Mouse (Mus musculus): Measurements from ENCODE around the gene Ctag2. TPM values are rescaled to one million over a fixed set of nuclear protein-coding genes. Genes with fewer than 3 reads are reported as not detected.

Ctag2 gene
- not detected in 2 replicates for polyA plus RNA-seq (2015; fragmentation: Nextera tagmentation; extraction: Ambion mirVana)

DNA sequence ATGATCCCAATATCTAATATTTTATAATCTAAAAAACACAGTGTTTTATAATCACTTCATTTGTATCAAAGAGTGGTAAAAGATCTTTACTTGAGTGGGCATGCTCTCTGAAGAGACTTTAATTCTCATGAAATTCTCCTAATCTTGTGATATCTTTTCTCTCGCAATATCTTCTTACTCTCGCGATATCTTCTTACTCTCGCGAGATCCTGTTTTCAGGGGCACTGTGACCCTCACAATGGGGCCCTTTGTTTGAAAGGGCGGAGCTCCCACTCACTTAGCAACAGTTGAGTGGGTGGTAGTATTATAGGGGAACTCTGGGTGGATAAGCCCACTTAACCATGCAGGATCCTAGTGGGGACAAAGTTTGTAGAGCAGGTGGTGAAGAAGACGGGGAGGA is at the start of gene Ctag2:
Gene Ctag2, plus strand, starts transcription at position 301 of the 400 bp plus-strand sequence.
- Histone ChIP-seq H3K27me3 (ENCODE audit: control insufficient read depth, insufficient read depth, low read length) (no peaks in the 10 kb centered on the region), H3K4me2 (replicated peaks; ENCODE audit: low read depth) (no peak within 1 kb of the TSS), H3K36me3 (ENCODE audit: control insufficient read depth, insufficient read depth, low read length) (no peaks in the 10 kb centered on the region), H3K9ac (ENCODE audit: low read length) (no peak within 1 kb of the TSS), H3K4me1 (replicated peaks; ENCODE audit: control insufficient read depth, insufficient read depth) (no peaks in the 10 kb centered on the region), H3K4me3 (ENCODE audit: low read depth, low read length) (no peak within 1 kb of the TSS), H3K27ac (replicated peaks) (no peak within 1 kb of the TSS), H3K9me3 (ENCODE audit: control insufficient read depth, low read length) (no peaks in the 10 kb centered on the region)
- DNase-seq (ENCODE audit: low spot score) (no peak), ATAC-seq (ENCODE audit: low FRiP score, low TSS enrichment) (no peak)
- TF ChIP-seq CTCF (IDR thresholded peaks at IDR 0.05; ENCODE audit: low read depth) (no peak), EP300 (optimal IDR thresholded peaks at IDR 0.05) (no peak)
- WGBS: 87% methylated on average over 7 of the region's 7 CpGs
